Mouse (Mus musculus) heart, embryonic 13.5 days (tissue): ENCODE data around the gene Cyp8b1. TPM values are rescaled to one million over a fixed set of nuclear protein-coding genes. Genes with fewer than 3 reads are reported as not detected.

Source experiments
- ATAC-seq: fragments of 200-750 bp; cut with Nextera tagmentation; 2 replicates; pipeline ENCODE4 v1.8.0; 2017; ENCODE audit warnings: moderate TSS enrichment; ENCODE audit not compliant: insufficient number of reproducible peaks, low FRiP score, low TSS enrichment; ENCODE audit errors: extremely low read depth
- H3K27ac ChIP-seq: fragments of 300-500 bp; sonication (generic); replicated peaks from 2 replicates; pipeline ENCODE4 v1.5.1; 2015; ENCODE audit warnings: moderate library complexity, mild to moderate bottlenecking, inconsistent platforms
- H3K27me3 ChIP-seq: fragments of 300-500 bp; sonication (generic); replicated peaks from 2 replicates; pipeline ENCODE4 v1.6.1; 2015; ENCODE audit warnings: mild to moderate bottlenecking, inconsistent platforms
- H3K36me3 ChIP-seq: fragments of 300-500 bp; sonication (generic); 2 replicates; pipeline ENCODE4 v1.6.1; 2015; ENCODE audit warnings: mild to moderate bottlenecking, inconsistent platforms
- H3K4me1 ChIP-seq: fragments of 300-500 bp; sonication (generic); 2 replicates; pipeline ENCODE4 v1.6.1; 2015; ENCODE audit warnings: inconsistent platforms
- H3K4me2 ChIP-seq: fragments of 300-500 bp; sonication (generic); 2 replicates; pipeline ENCODE4 v1.6.1; 2015; ENCODE audit warnings: inconsistent platforms, mild to moderate bottlenecking, moderate library complexity
- H3K4me3 ChIP-seq: fragments of 300-500 bp; sonication (generic); 2 replicates; pipeline ENCODE4 v1.5.1; 2015; ENCODE audit warnings: moderate library complexity, mild to moderate bottlenecking, inconsistent platforms
- H3K9ac ChIP-seq: fragments of 300-500 bp; sonication (generic); 2 replicates; pipeline ENCODE4 v1.6.1; 2015; ENCODE audit warnings: inconsistent platforms, mild to moderate bottlenecking, moderate library complexity
- H3K9me3 ChIP-seq: fragments of 300-500 bp; sonication (generic); 2 replicates; pipeline ENCODE4 v1.6.1; 2016; ENCODE audit warnings: inconsistent platforms
- WGBS: fragments of 180-500 bp; shearing (Covaris S2); methylation state at CpG from one replicate; pipeline ENCODE4 v1.1.7; 2015; ENCODE audit warnings: mixed read lengths; 5-methylcytosine and 5-hydroxymethylcytosine counted together
- polyA plus RNA-seq: library from polyadenylated mRNA; unstranded; fragments of >200 nt; fragmentation: Nextera tagmentation; extraction: Ambion mirVana; gene quantifications from 2 replicates; pipeline ENCODE4 v1.2.1, GENCODE M21; 2015

Gene Cyp8b1
- polyA plus RNA-seq, 1 experiment from 2014 or later, result not detected

DNA sequence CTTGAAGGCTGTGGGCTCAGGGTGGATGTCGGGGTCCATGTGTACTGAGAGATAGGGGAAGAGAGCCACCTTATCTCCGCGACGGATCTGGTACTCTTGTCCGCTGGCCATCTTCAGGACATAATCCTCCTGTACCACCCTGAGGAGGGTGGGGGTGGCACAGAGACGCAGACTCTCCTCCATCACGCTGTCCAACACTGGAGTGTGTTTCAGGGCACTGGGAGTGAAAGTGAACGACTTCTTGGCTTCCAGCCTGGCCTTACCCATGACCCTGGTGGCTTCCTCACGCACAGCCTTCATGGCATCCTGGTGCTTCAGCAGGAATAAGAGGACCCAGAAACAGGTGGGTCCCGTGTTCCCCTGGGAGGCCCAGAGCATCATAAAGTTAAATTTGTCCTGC is 1.0 kb downstream of the Cyp8b1 start:
- Histone ChIP-seq H3K9me3 (no peaks in the 10 kb centered on the region), H3K4me3 (no peak overlapping the region), H3K4me1 (peaks cover 8% of the 10 kb centered on the region), H3K27ac (no peak overlapping the region), H3K36me3 (no peaks in the 10 kb centered on the region), H3K27me3 (no peaks in the 10 kb centered on the region; the same call in 1 of the 2 replicates), H3K9ac (no peak overlapping the region), H3K4me2 (no peak overlapping the region)
- no peak for ATAC-seq
- WGBS, result 85% methylated on average over 10 of the region's 10 CpGs

DNA sequence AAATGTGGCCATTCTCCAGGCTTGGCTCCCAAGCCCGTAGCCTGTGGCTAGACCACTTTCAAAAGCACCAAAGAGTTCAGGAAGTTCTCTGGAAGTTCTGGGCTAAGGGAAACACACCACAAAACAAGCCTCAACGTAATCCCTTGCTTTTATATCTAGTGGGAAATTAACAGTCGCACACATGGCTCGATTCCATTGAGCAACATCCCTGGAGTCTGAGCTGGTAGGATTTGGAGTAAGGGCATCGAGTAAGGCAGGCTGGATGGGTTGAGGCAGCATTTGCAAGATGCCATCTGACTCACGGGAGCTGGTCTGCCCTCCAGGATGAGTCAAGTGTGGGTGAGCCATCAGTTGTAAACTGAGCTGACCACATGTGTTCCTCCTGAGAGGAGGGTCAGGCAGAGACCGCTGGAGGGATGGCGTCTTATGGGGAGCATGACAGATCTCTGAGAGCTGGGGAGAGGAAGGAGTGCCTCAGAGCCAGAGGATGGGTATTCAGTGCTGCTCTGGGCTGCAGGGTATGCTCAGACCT is 1.8 kb downstream of the Cyp8b1 start:
- no peaks in the 10 kb centered on the region for H3K36me3 ChIP-seq
- no peak overlapping the region for H3K9ac ChIP-seq
- no peak overlapping the region for H3K27ac ChIP-seq
- peaks cover 3% of the 10 kb centered on the region for H3K4me1 ChIP-seq
- H3K4me3 ChIP-seq, result no peak overlapping the region
- no peaks in the 10 kb centered on the region for H3K9me3 ChIP-seq
- no peak overlapping the region for H3K4me2 ChIP-seq
- no peaks in the 10 kb centered on the region; the same call in 1 of the 2 replicates for H3K27me3 ChIP-seq
- no peak for ATAC-seq
- WGBS, result 77% methylated on average over 8 of the region's 8 CpGs

DNA sequence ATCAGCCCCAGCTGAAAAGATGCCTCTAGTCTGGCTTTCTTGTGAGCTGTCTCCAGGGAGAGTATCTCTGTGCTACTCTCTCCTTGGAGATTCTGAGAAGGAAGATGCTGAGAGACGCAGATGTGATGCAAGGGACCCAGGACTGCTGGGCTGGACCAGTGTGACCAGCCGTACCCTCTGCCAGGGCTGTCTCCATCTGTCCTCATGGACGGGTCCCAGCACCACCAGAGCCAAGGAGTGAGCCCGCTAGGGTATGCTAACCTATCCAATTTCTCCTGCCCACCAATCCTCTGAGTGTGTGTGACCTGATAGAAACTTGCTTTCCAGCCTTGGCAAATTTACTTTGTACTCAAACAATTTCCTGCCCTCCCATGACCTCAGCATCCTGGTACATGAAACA is 3.3 kb downstream of the Cyp8b1 start:
- no peak overlapping the region for H3K27ac ChIP-seq
- H3K4me2 ChIP-seq, result no peak overlapping the region
- no peak overlapping the region for H3K4me3 ChIP-seq
- no peaks in the 10 kb centered on the region for H3K36me3 ChIP-seq
- H3K9ac ChIP-seq, result no peak overlapping the region
- no peaks in the 10 kb centered on the region; the same call in 1 of the 2 replicates for H3K27me3 ChIP-seq
- ATAC-seq, result no peak
- 76% methylated on average over 4 of the region's 4 CpGs for WGBS
- no peaks in the 10 kb centered on the region for H3K9me3 ChIP-seq
- H3K4me1 ChIP-seq, result no peaks in the 10 kb centered on the region

DNA sequence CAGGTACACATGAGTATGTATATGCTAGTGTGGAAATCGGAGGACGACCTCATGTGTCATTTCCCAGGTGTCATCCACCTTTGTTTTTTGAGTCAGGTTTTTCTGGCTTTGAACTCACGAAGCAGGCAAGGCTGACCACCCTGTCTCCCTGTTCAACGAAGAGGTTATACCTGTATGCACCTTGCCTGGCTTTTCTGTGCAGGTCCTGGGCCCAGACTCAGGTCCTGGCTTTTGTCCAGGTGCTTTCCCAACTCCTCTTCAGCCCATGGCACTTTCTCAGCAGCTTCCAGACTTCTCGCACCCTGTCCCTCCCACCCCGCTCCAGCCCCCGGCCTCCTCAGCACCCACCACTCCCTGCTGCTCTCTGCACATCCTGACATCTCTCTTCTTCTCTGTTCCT is 4.9 kb downstream of the Cyp8b1 start:
- no peak overlapping the region for H3K4me2 ChIP-seq
- ATAC-seq, result no peak
- 85% methylated on average over 7 of the region's 7 CpGs for WGBS
- H3K4me1 ChIP-seq, result no peaks in the 10 kb centered on the region
- H3K9me3 ChIP-seq, result no peaks in the 10 kb centered on the region
- H3K9ac ChIP-seq, result no peak overlapping the region
- H3K4me3 ChIP-seq, result no peak overlapping the region
- no peak overlapping the region for H3K27ac ChIP-seq
- H3K36me3 ChIP-seq, result no peaks in the 10 kb centered on the region
- H3K27me3 ChIP-seq, result no peaks in the 10 kb centered on the region; the same call in 1 of the 2 replicates

GRCm38 (mm10) chr9:121909635-121910034 is 6.5 kb downstream of the Cyp8b1 start:
- no peaks in the 10 kb centered on the region for H3K9me3 ChIP-seq
- H3K4me2 ChIP-seq, result no peak overlapping the region
- no peak for ATAC-seq
- no peak overlapping the region for H3K9ac ChIP-seq
- no peaks in the 10 kb centered on the region for H3K36me3 ChIP-seq
- H3K4me1 ChIP-seq, result peaks cover 4% of the 10 kb centered on the region; the same call in 1 of the 2 replicates
- H3K27ac ChIP-seq, result no peak overlapping the region
- no peak overlapping the region for H3K4me3 ChIP-seq
- WGBS, result 64% methylated on average over 6 of the region's 6 CpGs
- H3K27me3 ChIP-seq, result no peaks in the 10 kb centered on the region; the same call in 1 of the 2 replicates

GRCm38 (mm10) chr9:121908321-121908720 is 7.8 kb downstream of the Cyp8b1 start:
- Histone ChIP-seq H3K36me3 (no peaks in the 10 kb centered on the region), H3K27me3 (no peaks in the 10 kb centered on the region; the same call in 1 of the 2 replicates), H3K9ac (no peak overlapping the region), H3K4me3 (no peak overlapping the region), H3K4me1 (peaks cover 4% of the 10 kb centered on the region; the same call in 1 of the 2 replicates), H3K9me3 (no peaks in the 10 kb centered on the region), H3K4me2 (no peak overlapping the region), H3K27ac (no peak overlapping the region)
- WGBS, result 85% methylated on average over 17 of the region's 17 CpGs
- no peak for ATAC-seq

- no peak for ATAC-seq
- H3K27me3 ChIP-seq, result no peaks in the 10 kb centered on the region; the same call in 1 of the 2 replicates
- H3K9me3 ChIP-seq, result no peaks in the 10 kb centered on the region
- peaks cover 4% of the 10 kb centered on the region; the same call in 1 of the 2 replicates for H3K4me1 ChIP-seq
- H3K4me2 ChIP-seq, result no peak overlapping the region
- 72% methylated on average over 10 of the region's 10 CpGs for WGBS
- H3K27ac ChIP-seq, result no peak overlapping the region
- H3K36me3 ChIP-seq, result no peaks in the 10 kb centered on the region
- H3K4me3 ChIP-seq, result no peak overlapping the region
- H3K9ac ChIP-seq, result no peak overlapping the region
Measured at GRCm38 (mm10) chr9:121907356-121908070, 8.6 kb downstream of the Cyp8b1 start.

- Histone ChIP-seq H3K9me3 (no peaks in the 10 kb centered on the region), H3K36me3 (no peaks in the 10 kb centered on the region), H3K27ac (no peak overlapping the region), H3K27me3 (no peaks in the 10 kb centered on the region), H3K4me2 (no peak overlapping the region), H3K9ac (peak overlapping the region; percentile 16; the same call in 1 of the 2 replicates), H3K4me3 (no peak overlapping the region), H3K4me1 (peaks cover 4% of the 10 kb centered on the region; the same call in 1 of the 2 replicates)
- 74% methylated on average over 5 of the region's 5 CpGs for WGBS
- no peak for ATAC-seq
Measured at GRCm38 (mm10) chr9:121906456-121906855, 9.6 kb downstream of the Cyp8b1 start.

GRCm38 (mm10) chr9:121905556-121906185 is 10.4 kb downstream of the Cyp8b1 start:
- Histone ChIP-seq H3K4me3 (no peak overlapping the region), H3K4me2 (no peak overlapping the region), H3K4me1 (peaks cover 4% of the 10 kb centered on the region; the same call in 1 of the 2 replicates), H3K9me3 (no peaks in the 10 kb centered on the region), H3K27me3 (no peaks in the 10 kb centered on the region), H3K27ac (no peak overlapping the region), H3K36me3 (no peaks in the 10 kb centered on the region), H3K9ac (no peak overlapping the region)
- no peak for ATAC-seq
- WGBS, result 67% methylated on average over 4 of the region's 4 CpGs

DNA sequence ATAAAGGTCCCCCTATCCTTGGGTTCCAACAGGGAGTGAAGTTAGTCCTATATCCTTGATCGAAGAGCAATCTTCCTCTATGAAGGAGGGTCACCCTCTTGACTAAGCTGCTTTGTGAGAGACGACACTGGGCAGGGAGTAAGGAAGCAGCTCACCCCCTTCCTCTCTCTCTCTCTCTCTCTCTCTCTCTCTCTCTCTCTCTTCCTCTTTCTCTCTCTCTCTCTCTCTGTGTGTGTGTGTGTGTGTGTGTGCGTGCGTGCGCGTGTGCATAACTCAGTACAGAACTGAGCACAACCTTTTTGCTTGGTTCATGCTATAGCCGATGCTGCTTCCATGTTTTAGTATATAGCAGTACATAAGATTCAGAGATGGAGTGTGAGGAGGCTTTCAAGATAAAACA is 11.2 kb downstream of the Cyp8b1 start:
- H3K9me3 ChIP-seq, result no peaks in the 10 kb centered on the region
- ATAC-seq, result no peak
- no peaks in the 10 kb centered on the region for H3K36me3 ChIP-seq
- H3K27me3 ChIP-seq, result no peaks in the 10 kb centered on the region
- no peak overlapping the region for H3K9ac ChIP-seq
- no peak overlapping the region for H3K4me3 ChIP-seq
- no peak overlapping the region for H3K4me2 ChIP-seq
- peaks cover 4% of the 10 kb centered on the region; the same call in 1 of the 2 replicates for H3K4me1 ChIP-seq
- WGBS, result 78% methylated on average over 7 of the region's 7 CpGs
- H3K27ac ChIP-seq, result no peak overlapping the region

DNA sequence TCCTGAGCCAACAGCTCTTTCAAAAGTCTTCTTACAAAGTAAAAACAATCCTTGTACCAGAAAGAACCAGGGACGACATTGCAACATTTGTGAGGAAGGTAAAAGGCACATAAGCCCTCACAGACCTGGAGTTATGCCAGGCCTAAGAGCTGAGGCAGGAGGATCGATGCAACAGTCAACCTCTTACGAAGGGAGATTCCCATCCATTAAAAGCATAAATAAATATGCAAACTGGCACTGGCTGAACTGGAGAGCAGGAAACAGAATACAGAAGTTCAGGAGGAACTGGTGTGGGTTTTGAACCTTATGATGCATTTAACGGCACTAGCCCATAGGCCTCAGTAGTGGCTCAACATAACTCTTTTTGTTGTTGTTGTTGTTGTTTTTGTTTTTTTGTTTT is 11.8 kb downstream of the Cyp8b1 start:
- Histone ChIP-seq H3K27me3 (no peaks in the 10 kb centered on the region), H3K9me3 (no peaks in the 10 kb centered on the region), H3K36me3 (no peaks in the 10 kb centered on the region), H3K4me1 (peaks cover 4% of the 10 kb centered on the region; the same call in 1 of the 2 replicates), H3K4me2 (no peak overlapping the region), H3K4me3 (no peak overlapping the region), H3K27ac (no peak overlapping the region), H3K9ac (no peak overlapping the region)
- 77% methylated on average over 4 of the region's 4 CpGs for WGBS
- ATAC-seq, result no peak
